Mouse (Mus musculus): ENCODE results near the gene Hyal5. TPM values are rescaled to one million over a fixed set of nuclear protein-coding genes. Genes with fewer than 3 reads are reported as not detected.

The Hyal5 gene
- not detected in 2 replicates for polyA plus RNA-seq (2021; fragmentation: Nextera tagmentation)
- long read RNA-seq, experiment 1 = 0 reads
- long read RNA-seq, experiment 2 = 0 reads

DNA sequence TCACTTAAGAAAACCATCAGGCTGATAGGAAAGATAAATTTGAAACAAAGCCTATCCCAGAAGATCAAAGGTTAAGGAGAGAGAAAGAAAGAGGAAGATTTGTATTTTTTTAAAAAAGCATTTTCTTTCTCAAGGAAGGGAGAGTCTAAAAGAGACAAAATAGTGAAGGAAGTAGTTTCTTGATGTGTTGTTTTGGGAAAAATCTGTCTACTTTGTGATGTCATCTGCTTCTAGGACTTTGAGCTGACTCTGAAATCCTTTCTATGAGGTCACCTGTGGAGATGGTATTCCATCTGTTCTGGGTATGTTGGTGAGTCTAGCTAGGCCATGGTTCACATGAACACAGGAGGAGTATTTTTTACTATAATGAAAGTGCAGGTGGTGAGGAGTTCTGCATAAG lies at the start of gene Hyal5:
TSS of gene Hyal5 (plus strand) at position 301 of the 400 bp plus-strand sequence.

Other genes starting within 250 kb of the Hyal5 start
- 131 and 165 TPM in 2 replicates for gene Wasl, start 193.0 kb upstream of the Hyal5 start, polyA plus RNA-seq (2021; fragmentation: Nextera tagmentation)
- gene Hyal6, start 124.8 kb upstream of the Hyal5 start, polyA plus RNA-seq (2021; fragmentation: Nextera tagmentation) = not detected in 2 replicates
- not detected in 2 replicates for gene Hyal4, start 109.7 kb upstream of the Hyal5 start, polyA plus RNA-seq (2021; fragmentation: Nextera tagmentation)
- not detected in 2 replicates for gene Spam1, start 66.8 kb upstream of the Hyal5 start, polyA plus RNA-seq (2021; fragmentation: Nextera tagmentation)
- gene Tmem229a, start 98.3 kb downstream of the Hyal5 start, polyA plus RNA-seq (2021; fragmentation: Nextera tagmentation) = 16.8 and 20.7 TPM in 2 replicates